Mouse (Mus musculus): ENCODE measurements around the gene Hoxd11.

Gene Hoxd11

GRCm38 (mm10) chr2:74663291-74663925 lies 15.9 kb upstream of the Hoxd11 start:
- DNase-seq (ENCODE audit: low read depth, low spot score) = peak; percentile 68

DNA sequence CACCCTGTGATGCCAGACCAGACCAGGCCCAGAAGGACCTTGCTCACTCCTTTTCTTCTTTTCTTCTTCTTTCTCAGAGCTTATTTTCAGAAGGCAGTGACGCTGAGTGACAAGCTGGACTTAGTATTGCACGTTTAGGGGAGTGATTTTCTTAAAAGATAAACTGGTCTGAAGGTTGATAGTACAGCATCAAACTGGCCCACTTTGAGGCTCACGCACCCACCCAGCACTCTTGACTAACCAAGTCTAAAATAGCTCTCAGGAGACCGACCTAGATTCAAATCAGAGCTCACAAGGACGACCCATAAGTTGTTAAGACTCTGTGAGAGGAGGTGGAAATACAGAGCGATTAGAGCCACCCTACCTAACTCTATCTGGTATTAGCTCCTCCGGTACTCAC lies 12.9 kb upstream of the Hoxd11 start:
- DNase-seq (ENCODE audit: low read depth, low spot score) = no peak

DNA sequence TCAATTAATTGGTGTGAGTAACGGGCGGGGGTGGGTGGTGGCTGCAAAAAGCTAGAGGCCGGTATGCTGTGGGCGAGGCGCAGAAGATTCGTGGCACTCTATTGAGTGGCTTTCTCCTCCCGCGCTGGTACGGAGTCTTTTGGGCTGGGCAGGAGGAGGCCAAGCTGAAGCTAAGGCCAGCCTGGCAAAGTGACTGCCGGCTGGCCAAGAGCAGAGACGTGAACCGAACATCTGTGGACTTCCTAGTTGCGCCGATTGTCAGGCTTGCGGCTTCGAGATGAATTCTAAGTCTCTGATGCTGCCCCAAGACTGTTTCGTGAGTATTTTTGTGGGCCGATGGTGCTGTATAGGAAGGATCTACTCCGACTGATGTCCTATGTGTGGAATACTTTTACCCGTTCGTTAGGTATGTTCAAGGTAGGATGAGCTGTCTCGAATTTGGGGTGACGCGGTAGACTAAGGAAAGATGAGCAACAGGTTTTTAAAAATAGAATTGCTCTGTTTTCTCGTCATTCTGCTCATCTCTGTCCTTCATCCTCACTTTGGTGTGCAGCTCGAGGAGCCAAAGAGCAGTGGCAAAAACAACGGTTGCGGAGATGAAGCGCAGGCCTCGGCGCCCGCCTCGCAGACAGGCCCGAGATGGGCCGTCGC lies 12.0 kb upstream of the Hoxd11 start:
- no peak for DNase-seq (ENCODE audit: low read depth, low spot score)

DNA sequence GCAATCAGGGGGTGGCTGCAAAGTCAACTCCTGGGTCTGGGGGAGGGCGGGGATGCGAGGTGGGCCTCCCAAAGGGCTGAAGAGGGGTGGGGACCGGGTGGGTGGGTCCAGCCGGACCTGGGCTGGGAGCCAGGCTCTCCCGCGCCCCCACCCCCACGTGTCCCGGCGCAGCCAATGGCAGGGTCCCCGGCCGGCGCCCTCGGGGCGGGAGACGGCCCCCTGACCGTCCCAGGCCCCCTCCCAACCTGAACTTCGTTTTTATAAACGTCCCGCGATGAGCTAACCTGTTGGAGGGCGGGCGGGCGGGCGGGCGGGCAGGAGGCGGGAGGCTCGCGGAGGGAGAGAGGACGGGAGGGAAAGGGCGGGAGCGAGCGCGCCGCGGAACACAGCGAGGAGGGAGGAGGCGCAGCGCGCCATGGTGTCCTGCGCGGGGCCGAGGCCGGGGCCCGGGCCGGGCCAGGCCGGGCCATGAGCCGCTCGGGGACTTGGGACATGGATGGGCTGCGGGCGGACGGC lies 11.5 kb upstream of the Hoxd11 start, which contains the start of gene Hoxd13:
Gene Hoxd13, plus strand, starts transcription at position 469 of the 516 bp plus-strand sequence.
- DNase-seq (ENCODE audit: low read depth, low spot score) = no peak

GRCm38 (mm10) chr2:74668370-74669229 lies 10.8 kb upstream of the Hoxd11 start:
- no peak for DNase-seq (ENCODE audit: low read depth, low spot score)

- no peak for DNase-seq (ENCODE audit: low read depth, low spot score)
These were observed 10.2 kb upstream of the Hoxd11 start for GRCm38 (mm10) chr2:74669230-74669578.

DNA sequence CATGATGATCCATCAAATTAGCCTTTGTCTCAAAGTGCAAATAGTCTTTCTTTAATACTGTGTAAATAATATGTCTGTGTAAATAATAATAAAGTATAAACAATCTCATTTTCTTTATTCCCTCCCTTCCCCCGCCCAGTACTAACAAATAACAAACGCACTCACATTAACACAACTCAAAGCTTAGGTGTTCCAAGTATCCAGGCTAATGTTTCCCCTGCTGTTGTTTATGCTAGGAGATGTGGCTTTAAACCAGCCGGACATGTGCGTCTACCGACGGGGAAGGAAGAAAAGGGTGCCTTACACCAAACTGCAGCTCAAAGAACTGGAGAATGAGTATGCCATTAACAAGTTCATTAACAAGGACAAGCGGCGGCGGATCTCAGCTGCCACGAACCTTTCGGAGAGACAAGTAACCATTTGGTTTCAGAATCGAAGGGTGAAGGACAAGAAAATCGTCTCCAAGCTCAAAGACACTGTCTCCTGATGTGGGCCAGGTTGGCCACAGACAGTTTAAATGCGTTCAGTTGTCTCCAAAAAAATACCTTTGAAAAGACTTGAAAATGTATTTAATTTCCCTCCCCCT lies 9.6 kb upstream of the Hoxd11 start:
- no peak for DNase-seq (ENCODE audit: low read depth, low spot score)

DNA sequence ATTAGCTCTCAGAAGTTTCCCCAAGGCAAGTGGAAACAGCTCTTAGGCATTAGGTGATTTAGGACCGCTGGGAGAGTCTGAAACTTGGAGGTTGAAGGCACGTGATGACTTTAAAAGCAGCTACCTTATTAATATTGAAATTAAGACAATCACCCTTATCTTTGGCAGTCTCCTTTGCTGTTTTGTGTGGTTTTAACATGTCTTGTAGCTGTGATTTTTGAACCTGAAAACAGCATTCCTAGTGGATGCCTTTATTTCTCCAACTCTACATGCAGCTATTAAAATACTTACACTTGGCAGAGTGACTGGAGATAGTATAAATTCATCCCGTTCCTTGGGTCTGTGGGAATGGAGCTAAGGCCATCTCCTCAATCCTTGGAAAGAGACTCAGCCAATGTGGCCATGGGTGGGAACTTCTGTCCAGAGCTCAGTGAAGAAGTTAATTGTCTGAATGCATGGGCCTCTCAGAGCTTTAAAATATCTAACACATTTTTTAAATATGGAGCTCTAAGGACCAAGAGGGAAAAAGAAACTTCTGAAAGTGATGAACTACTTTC lies 8.6 kb upstream of the Hoxd11 start:
- no peak for DNase-seq (ENCODE audit: low read depth, low spot score)

- DNase-seq (ENCODE audit: low read depth, low spot score) = no peak
These were observed 7.5 kb upstream of the Hoxd11 start for GRCm38 (mm10) chr2:74671847-74672246.

DNA sequence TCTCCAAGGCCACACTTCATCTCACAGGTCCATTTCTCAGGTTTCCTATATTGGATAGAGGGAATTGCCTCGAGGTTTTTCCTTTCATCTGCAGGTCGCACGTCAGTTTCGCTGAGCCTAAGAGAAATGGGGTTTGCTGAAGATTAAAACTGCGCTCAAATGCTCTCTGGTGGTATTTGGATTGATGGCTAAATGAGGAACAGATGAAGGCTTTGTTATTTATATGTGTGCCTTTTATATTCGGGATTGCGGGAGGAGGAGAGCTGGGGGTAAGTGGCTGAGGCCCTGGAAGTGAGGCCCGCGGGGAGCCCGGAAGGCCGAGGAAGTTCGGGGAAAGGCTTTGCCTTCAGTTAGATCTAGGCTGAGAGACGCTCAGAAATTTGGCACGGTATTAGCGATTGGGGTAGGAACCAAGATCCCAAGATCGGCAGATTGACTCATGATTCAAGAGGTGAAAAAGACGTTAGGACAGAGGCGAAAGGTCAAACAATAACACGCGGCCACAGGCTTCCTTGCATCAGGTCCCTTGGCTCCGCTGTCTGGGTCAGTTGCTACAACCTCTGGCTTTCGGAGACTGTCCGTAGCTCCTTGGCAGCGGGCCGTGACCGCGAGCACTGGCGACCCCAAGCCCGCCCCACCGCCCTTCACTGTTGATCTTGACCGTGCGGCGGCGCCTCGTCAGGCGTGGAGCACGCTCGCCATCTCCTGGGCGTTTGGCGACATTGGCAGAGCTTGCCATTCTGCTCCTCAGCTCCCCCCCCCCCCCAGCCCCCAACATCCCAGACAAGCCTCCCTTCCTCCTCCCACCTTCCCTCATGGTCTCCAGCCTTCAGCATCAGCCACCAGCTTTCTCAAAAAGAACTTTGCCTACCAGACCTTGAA lies 6.6 kb upstream of the Hoxd11 start:
- peak; percentile 49 for DNase-seq (ENCODE audit: low read depth, low spot score)

DNA sequence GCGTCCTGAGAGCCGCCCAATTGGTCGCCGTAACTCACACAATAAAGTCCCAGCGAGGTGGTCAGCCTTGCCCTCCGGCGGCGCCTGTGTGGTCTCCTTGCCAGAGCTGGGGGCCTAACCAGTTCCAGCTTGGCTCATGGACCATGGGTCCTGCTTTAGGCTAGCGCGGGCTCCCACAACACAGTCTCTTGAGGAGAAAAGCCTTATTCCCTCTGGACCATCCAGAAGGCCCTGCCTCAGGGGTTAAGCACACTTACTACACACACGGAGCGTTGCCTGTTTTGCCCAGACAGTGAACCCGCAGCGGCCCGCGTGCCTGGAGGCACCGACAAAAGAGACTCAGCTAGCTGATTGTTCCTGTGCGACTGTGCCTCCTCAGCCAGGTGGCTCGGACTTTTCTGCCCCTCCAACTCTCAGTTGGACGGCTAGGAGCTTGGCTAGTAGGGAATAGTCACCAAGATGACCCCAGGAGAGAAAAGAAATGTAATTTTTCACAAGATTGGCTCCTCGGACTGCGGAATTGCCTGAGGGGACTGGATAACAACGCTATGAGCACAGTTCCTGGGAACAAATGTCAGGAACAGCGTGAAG lies 5.4 kb upstream of the Hoxd11 start:
- no peak for DNase-seq (ENCODE audit: low read depth, low spot score)

- DNase-seq (ENCODE audit: low read depth, low spot score) = no peak
These were observed 4.3 kb upstream of the Hoxd11 start, which contains the start of gene Hoxd12 for GRCm38 (mm10) chr2:74674881-74675665. Gene Hoxd12, plus strand, starts transcription at chr2:74675013.

- DNase-seq (ENCODE audit: low read depth, low spot score) = no peak
These were observed 3.6 kb upstream of the Hoxd11 start for GRCm38 (mm10) chr2:74675666-74676282.

GRCm38 (mm10) chr2:74676376-74677052 lies 2.8 kb upstream of the Hoxd11 start:
- DNase-seq (ENCODE audit: low read depth, low spot score) = no peak

DNA sequence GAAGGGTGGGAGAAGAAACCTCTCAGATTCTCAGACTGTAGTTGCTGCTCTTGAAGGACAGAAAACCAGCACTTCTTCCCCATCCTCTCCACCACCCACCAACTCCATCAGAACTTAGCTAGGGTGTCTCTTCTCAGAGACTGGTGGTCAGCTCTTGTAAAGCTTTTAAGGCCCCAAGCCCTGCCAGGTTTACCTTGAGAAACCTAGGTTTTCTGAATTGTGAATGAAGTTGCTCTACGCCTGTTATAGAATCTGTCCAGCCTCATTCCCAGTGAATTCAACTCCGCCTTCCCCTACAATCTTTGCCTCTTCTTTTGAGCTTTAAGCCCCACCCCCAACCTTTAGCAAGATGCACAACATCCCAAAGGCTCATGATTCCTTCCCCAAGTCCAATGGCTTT lies 2.3 kb upstream of the Hoxd11 start:
- DNase-seq (ENCODE audit: low read depth, low spot score) = no peak

- DNase-seq (ENCODE audit: low read depth, low spot score) = no peak
These were observed 227 bp downstream of the Hoxd11 start for GRCm38 (mm10) chr2:74679596-74679971.

DNA sequence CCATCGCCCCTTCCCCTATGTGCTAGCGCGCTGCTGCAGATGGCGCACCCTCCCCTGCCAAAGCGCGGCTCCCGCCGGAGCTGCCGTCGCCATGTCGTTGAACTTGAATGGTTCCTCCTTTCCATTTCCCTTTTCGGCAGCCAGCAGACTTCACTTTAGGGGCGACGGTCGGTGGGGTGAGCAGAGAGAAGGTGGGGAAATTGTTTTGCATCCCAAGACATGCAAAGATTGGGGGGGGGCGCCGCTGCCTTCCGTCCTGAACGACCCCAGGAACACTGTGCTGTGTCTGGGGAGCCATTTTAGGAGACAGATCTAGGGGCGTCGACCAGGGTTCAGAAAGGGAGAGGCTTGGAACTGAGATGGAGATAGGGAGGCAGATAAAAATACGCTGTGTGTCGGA lies 623 bp downstream of the Hoxd11 start:
- DNase-seq (ENCODE audit: low read depth, low spot score) = no peak
